Mouse (Mus musculus): ENCODE data around the gene D330045A20Rik. TPM values are rescaled to one million over a fixed set of nuclear protein-coding genes. Genes with fewer than 3 reads are reported as not detected.
"Not testable (repeated sequence)": the region's sequence is repeated elsewhere in the genome, so short reads cannot be mapped to it uniquely, and the experiment has no call there.

The D330045A20Rik gene
- polyA plus RNA-seq, 1 experiment from 2014 or later, result 1.8 TPM

- WGBS, result 52% methylated on average over 5 of the region's 5 CpGs
- Histone ChIP-seq H3K27me3 (ENCODE audit: control insufficient read depth, insufficient read depth, low read length) (no peaks in the 10 kb centered on the region), H3K4me1 (ENCODE audit: control insufficient read depth, insufficient read depth, low read length) (no peaks in the 10 kb centered on the region), H3K4me2 (ENCODE audit: low read depth, low read length) (no peak overlapping the region), H3K4me3 (replicated peaks; ENCODE audit: low read length) (no peak overlapping the region), H3K27ac (ENCODE audit: low read length) (peak overlapping the region; percentile 52; the same call in 1 of the 2 replicates), H3K36me3 (ENCODE audit: control insufficient read depth, insufficient read depth, low read length) (no peaks in the 10 kb centered on the region), H3K9ac (ENCODE audit: low read length) (no peak overlapping the region), H3K9me3 (replicated peaks; ENCODE audit: control insufficient read depth, low read length) (no peaks in the 10 kb centered on the region)
- peak; percentile 78 for ATAC-seq (ENCODE audit: insufficient read depth, low FRiP score)
These were observed 82.2 kb downstream of the D330045A20Rik start for GRCm38 (mm10) chrX:139562255-139562924.

GRCm38 (mm10) chrX:139562925-139563461 is 82.8 kb downstream of the D330045A20Rik start, which contains the start of gene Rnf128:
Gene Rnf128 (plus strand): TSS chrX:139563316.
- ATAC-seq (ENCODE audit: insufficient read depth, low FRiP score), result peak; percentile 68
- H3K36me3 ChIP-seq (ENCODE audit: control insufficient read depth, insufficient read depth, low read length), result no peaks in the 10 kb centered on the region
- WGBS, result 52% methylated on average over 8 of the region's 8 CpGs
- H3K4me1 ChIP-seq (ENCODE audit: control insufficient read depth, insufficient read depth, low read length), result no peaks in the 10 kb centered on the region
- no peaks in the 10 kb centered on the region for H3K27me3 ChIP-seq (ENCODE audit: control insufficient read depth, insufficient read depth, low read length)
- H3K27ac ChIP-seq (ENCODE audit: low read length), result peak within 1 kb of the TSS; percentile 60
- peak within 1 kb of the TSS; percentile 33 for H3K4me3 ChIP-seq (replicated peaks; ENCODE audit: low read length)
- H3K9me3 ChIP-seq (replicated peaks; ENCODE audit: control insufficient read depth, low read length), result no peaks in the 10 kb centered on the region
- H3K4me2 ChIP-seq (ENCODE audit: low read depth, low read length), result no peak within 1 kb of the TSS
- no peak within 1 kb of the TSS for H3K9ac ChIP-seq (ENCODE audit: low read length)

DNA sequence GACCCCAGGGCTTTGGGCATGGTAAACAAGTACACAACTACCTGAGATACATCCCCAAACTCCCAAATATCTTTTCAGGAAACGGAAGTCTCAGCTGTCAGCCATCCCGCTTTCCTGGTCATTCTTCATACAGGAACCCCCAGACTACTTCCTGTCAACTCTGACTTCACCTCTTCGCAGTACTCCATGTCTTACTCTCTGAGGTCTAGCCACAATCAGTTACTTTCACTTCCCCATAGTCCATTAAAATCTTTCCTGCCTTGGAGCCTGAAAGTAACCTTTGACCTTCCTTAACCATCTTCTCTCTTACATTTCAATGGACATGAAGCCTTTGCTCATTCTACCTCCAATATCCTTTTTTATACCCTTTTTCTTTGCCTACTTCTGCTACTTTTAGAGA is 89.9 kb downstream of the D330045A20Rik start:
- no peaks in the 10 kb centered on the region for H3K9me3 ChIP-seq (replicated peaks; ENCODE audit: control insufficient read depth, low read length)
- H3K4me2 ChIP-seq (ENCODE audit: low read depth, low read length), result no peak overlapping the region
- no peak overlapping the region for H3K4me3 ChIP-seq (replicated peaks; ENCODE audit: low read length)
- ATAC-seq (ENCODE audit: insufficient read depth, low FRiP score), result no peak
- no peaks in the 10 kb centered on the region; the same call in 1 of the 2 replicates for H3K27me3 ChIP-seq (ENCODE audit: control insufficient read depth, insufficient read depth, low read length)
- H3K36me3 ChIP-seq (ENCODE audit: control insufficient read depth, insufficient read depth, low read length), result no peaks in the 10 kb centered on the region
- WGBS, result 81% methylated on average over 3 of the region's 3 CpGs
- H3K27ac ChIP-seq (ENCODE audit: low read length), result no peak overlapping the region
- no peak overlapping the region for H3K9ac ChIP-seq (ENCODE audit: low read length)
- H3K4me1 ChIP-seq (ENCODE audit: control insufficient read depth, insufficient read depth, low read length), result no peaks in the 10 kb centered on the region

GRCm38 (mm10) chrX:139578649-139579278 is 98.6 kb downstream of the D330045A20Rik start:
- no peak for ATAC-seq (ENCODE audit: insufficient read depth, low FRiP score)
- Histone ChIP-seq H3K36me3 (ENCODE audit: control insufficient read depth, insufficient read depth, low read length) (no peaks in the 10 kb centered on the region), H3K9ac (ENCODE audit: low read length) (no peak overlapping the region), H3K9me3 (replicated peaks; ENCODE audit: control insufficient read depth, low read length) (no peaks in the 10 kb centered on the region), H3K27me3 (ENCODE audit: control insufficient read depth, insufficient read depth, low read length) (no peaks in the 10 kb centered on the region), H3K27ac (ENCODE audit: low read length) (no peak overlapping the region), H3K4me3 (replicated peaks; ENCODE audit: low read length) (no peak overlapping the region), H3K4me1 (ENCODE audit: control insufficient read depth, insufficient read depth, low read length) (no peaks in the 10 kb centered on the region), H3K4me2 (ENCODE audit: low read depth, low read length) (no peak overlapping the region)
- WGBS, result 58% methylated on average over 6 of the region's 6 CpGs

DNA sequence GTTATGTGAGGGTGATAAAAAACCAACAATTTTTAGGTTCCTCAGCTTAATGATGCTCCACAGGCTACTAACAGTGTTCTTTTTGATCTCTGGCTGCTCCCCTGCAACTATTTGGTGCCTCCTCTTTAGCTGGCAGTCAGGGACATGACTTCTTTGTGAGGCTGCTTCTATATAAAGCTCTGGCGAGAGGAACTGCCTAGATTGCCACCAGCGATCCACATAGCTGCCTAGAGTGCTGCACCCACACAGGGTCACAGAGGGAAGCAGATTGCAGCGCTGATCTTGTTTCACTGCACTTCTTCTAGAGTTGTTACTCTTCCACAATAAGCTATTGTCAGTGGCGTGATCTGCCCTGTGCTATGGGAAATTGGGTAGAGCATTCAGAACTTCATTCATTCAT is 103.4 kb downstream of the D330045A20Rik start:
- Histone ChIP-seq H3K9ac (ENCODE audit: low read length) (no peak overlapping the region), H3K4me3 (replicated peaks; ENCODE audit: low read length) (no peak overlapping the region), H3K4me1 (ENCODE audit: control insufficient read depth, insufficient read depth, low read length) (no peaks in the 10 kb centered on the region), H3K4me2 (ENCODE audit: low read depth, low read length) (no peak overlapping the region), H3K27ac (ENCODE audit: low read length) (no peak overlapping the region), H3K36me3 (ENCODE audit: control insufficient read depth, insufficient read depth, low read length) (no peaks in the 10 kb centered on the region), H3K9me3 (replicated peaks; ENCODE audit: control insufficient read depth, low read length) (no peaks in the 10 kb centered on the region), H3K27me3 (ENCODE audit: control insufficient read depth, insufficient read depth, low read length) (no peaks in the 10 kb centered on the region)
- 56% methylated on average over 4 of the region's 4 CpGs for WGBS
- no peak for ATAC-seq (ENCODE audit: insufficient read depth, low FRiP score)

DNA sequence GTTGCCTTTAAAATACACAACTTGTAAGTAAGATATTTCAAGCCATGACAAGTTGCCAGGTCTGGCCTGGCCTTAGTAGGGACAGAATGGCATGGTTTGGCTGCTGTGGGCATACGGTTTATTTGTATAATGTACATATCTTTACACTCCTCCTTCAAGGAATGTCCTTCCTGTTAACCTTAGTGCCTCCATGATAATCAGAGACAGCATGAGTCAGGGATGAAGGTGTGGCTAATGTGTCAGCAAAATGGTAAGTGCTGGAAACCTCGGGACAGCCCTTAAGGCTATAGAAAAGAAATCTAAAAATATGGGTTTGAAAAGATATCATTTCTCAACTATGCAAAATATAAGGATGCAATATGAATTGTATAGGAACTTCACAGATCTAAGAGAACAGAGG is 106.5 kb downstream of the D330045A20Rik start:
- H3K9me3 ChIP-seq (replicated peaks; ENCODE audit: control insufficient read depth, low read length); H3K27ac ChIP-seq (ENCODE audit: low read length); H3K4me1 ChIP-seq (ENCODE audit: control insufficient read depth, insufficient read depth, low read length); H3K4me2 ChIP-seq (ENCODE audit: low read depth, low read length); H3K27me3 ChIP-seq (ENCODE audit: control insufficient read depth, insufficient read depth, low read length); ATAC-seq (ENCODE audit: insufficient read depth, low FRiP score); H3K36me3 ChIP-seq (ENCODE audit: control insufficient read depth, insufficient read depth, low read length); H3K4me3 ChIP-seq (replicated peaks; ENCODE audit: low read length); H3K9ac ChIP-seq (ENCODE audit: low read length): not testable (repeated sequence)
- 47% methylated on average over 2 of the region's 2 CpGs for WGBS

DNA sequence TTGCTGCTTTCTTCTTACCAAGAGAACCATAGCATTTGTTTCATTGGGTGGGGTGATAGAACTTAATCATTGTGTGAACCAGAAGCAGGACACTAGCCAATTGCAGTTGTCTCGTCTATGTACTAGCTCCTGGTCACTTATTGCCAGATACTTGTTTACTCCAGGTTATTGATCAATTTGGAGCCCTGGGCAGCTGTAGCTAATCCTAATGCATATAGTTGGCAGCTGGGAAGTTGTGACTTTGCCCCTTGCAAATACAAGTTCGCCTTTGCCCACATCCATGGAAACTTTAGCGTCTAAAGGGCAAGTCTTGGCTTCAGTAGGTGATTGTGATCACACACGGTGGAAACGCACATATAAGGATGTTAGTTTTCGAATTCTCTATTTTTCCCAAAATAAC is 116.2 kb downstream of the D330045A20Rik start:
- Histone ChIP-seq H3K4me3 (replicated peaks; ENCODE audit: low read length) (no peak overlapping the region), H3K9me3 (replicated peaks; ENCODE audit: control insufficient read depth, low read length) (no peaks in the 10 kb centered on the region), H3K9ac (ENCODE audit: low read length) (no peak overlapping the region), H3K4me2 (ENCODE audit: low read depth, low read length) (no peak overlapping the region), H3K4me1 (ENCODE audit: control insufficient read depth, insufficient read depth, low read length) (no peaks in the 10 kb centered on the region), H3K27me3 (ENCODE audit: control insufficient read depth, insufficient read depth, low read length) (no peaks in the 10 kb centered on the region), H3K27ac (ENCODE audit: low read length) (no peak overlapping the region), H3K36me3 (ENCODE audit: control insufficient read depth, insufficient read depth, low read length) (no peaks in the 10 kb centered on the region)
- WGBS, result 78% methylated on average over 6 of the region's 6 CpGs
- no peak for ATAC-seq (ENCODE audit: insufficient read depth, low FRiP score)

Other genes starting within 250 kb of the D330045A20Rik start
- gene Trap1a, start 146.7 kb upstream of the D330045A20Rik start, polyA plus RNA-seq (2015; fragmentation: Nextera tagmentation; extraction: Ambion mirVana), result not detected in 2 replicates
- gene Rnf128, start 82.9 kb downstream of the D330045A20Rik start, polyA plus RNA-seq (2015; fragmentation: Nextera tagmentation; extraction: Ambion mirVana), result 45.8 and 46.0 TPM in 2 replicates
- 4.1 and 4.7 TPM in 2 replicates for gene Tbc1d8b, start 204.6 kb downstream of the D330045A20Rik start, polyA plus RNA-seq (2015; fragmentation: Nextera tagmentation; extraction: Ambion mirVana)
- 0.30 and 0.45 TPM in 2 replicates for gene Gm15013, start 234.1 kb downstream of the D330045A20Rik start, polyA plus RNA-seq (2015; fragmentation: Nextera tagmentation; extraction: Ambion mirVana)

Measured in stomach, embryonic 16.5 days (tissue).